Mouse (Mus musculus): ENCODE data around the gene Mgl2. TPM values are rescaled to one million over a fixed set of nuclear protein-coding genes. Genes with fewer than 3 reads are reported as not detected.
"Not testable (repeated sequence)": the region's sequence is repeated elsewhere in the genome, so short reads cannot be mapped to it uniquely, and the experiment has no call there.

Gene Mgl2
- polyA plus RNA-seq, 1 experiment from 2014 or later = 0.48 TPM

- not testable (repeated sequence) for H3K27me3 ChIP-seq (replicated peaks); H3K4me1 ChIP-seq; H3K4me3 ChIP-seq; ATAC-seq (ENCODE audit: low FRiP score, low read depth); H3K9ac ChIP-seq; H3K9me3 ChIP-seq; H3K36me3 ChIP-seq; H3K4me2 ChIP-seq (replicated peaks); H3K27ac ChIP-seq
- 74% methylated on average over 3 of the region's 3 CpGs for WGBS
These were observed 4.9 kb downstream of the Mgl2 start for GRCm38 (mm10) chr11:70135001-70135400.

GRCm38 (mm10) chr11:70135925-70136324, 5.8 kb downstream of the Mgl2 start:
- H3K36me3 ChIP-seq; H3K9me3 ChIP-seq; ATAC-seq (ENCODE audit: low FRiP score, low read depth); H3K4me3 ChIP-seq; H3K27me3 ChIP-seq (replicated peaks); H3K4me2 ChIP-seq (replicated peaks); H3K4me1 ChIP-seq; H3K9ac ChIP-seq; H3K27ac ChIP-seq: not testable (repeated sequence)
- WGBS = 93% methylated on average over 8 of the region's 8 CpGs

DNA sequence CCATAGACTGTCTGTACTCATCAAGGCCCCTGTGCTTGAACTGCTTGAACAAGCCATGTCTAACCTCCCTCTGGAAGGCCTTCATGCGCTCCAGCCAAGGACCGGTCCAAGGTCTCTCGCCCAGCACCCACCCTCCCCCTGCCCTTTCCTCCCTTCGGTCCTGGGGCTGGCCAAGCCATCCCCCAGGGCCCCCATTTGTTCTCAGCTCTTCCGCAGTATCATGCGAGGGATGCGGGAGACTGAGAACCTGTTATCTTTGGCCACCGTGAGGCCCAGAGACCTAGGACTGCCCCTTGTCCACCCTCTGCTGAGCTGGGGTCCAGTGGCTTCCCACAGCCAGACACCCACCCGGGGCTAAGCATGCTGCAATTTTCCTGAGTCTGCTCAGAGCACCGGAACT, 9.0 kb downstream of the Mgl2 start:
- H3K27ac ChIP-seq = no peak overlapping the region
- H3K4me3 ChIP-seq = no peak overlapping the region
- no peaks in the 10 kb centered on the region for H3K9me3 ChIP-seq
- 90% methylated on average over 10 of the region's 10 CpGs for WGBS
- no peaks in the 10 kb centered on the region for H3K27me3 ChIP-seq (replicated peaks)
- no peaks in the 10 kb centered on the region for H3K36me3 ChIP-seq
- H3K9ac ChIP-seq = no peak overlapping the region
- no peaks in the 10 kb centered on the region for H3K4me1 ChIP-seq
- H3K4me2 ChIP-seq (replicated peaks) = no peak overlapping the region
- no peak for ATAC-seq (ENCODE audit: low FRiP score, low read depth)

GRCm38 (mm10) chr11:70151072-70151471, 20.9 kb downstream of the Mgl2 start:
- H3K4me1 ChIP-seq = no peaks in the 10 kb centered on the region
- no peak for ATAC-seq (ENCODE audit: low FRiP score, low read depth)
- WGBS = 77% methylated on average over 3 of the region's 3 CpGs
- no peaks in the 10 kb centered on the region for H3K36me3 ChIP-seq
- no peaks in the 10 kb centered on the region for H3K27me3 ChIP-seq (replicated peaks)
- H3K4me2 ChIP-seq (replicated peaks) = no peak overlapping the region
- no peak overlapping the region for H3K27ac ChIP-seq
- no peak overlapping the region for H3K9ac ChIP-seq
- H3K9me3 ChIP-seq = no peaks in the 10 kb centered on the region
- no peak overlapping the region for H3K4me3 ChIP-seq

- H3K9me3 ChIP-seq; H3K27me3 ChIP-seq (replicated peaks); H3K4me3 ChIP-seq; H3K4me1 ChIP-seq; H3K36me3 ChIP-seq; H3K4me2 ChIP-seq (replicated peaks); H3K9ac ChIP-seq; ATAC-seq (ENCODE audit: low FRiP score, low read depth); H3K27ac ChIP-seq: not testable (repeated sequence)
- no CpG with 5 or more reads among the region's 5 CpGs for WGBS
These were observed 25.8 kb downstream of the Mgl2 start, which contains the start of gene Clec10a for GRCm38 (mm10) chr11:70155897-70156296. Gene Clec10a, plus strand, starts transcription at chr11:70156197.

DNA sequence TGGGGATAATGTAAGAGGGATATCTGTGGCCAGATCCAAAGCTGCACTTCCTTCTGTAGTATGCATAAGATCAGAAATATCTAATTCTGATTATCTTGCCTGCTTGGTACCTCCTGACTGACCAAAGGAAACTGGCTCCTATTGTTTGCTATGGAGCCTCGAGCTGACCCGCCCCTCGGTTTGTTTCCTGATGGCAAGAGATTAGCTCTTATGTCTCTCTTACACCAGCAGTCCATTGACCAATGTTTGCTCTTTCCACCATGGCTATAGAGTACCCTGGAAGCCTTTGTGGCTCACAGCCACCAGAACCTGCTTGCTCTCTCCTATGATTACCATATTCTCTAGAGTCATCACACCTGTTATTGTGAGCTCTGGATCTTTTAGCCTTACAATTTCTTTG, 32.2 kb downstream of the Mgl2 start:
- no peaks in the 10 kb centered on the region for H3K9me3 ChIP-seq
- H3K4me3 ChIP-seq = no peak overlapping the region
- 75% methylated on average over 3 of the region's 3 CpGs for WGBS
- no peaks in the 10 kb centered on the region for H3K36me3 ChIP-seq
- H3K4me1 ChIP-seq = no peaks in the 10 kb centered on the region
- no peaks in the 10 kb centered on the region for H3K27me3 ChIP-seq (replicated peaks)
- no peak overlapping the region for H3K27ac ChIP-seq
- no peak for ATAC-seq (ENCODE audit: low FRiP score, low read depth)
- no peak overlapping the region for H3K4me2 ChIP-seq (replicated peaks)
- no peak overlapping the region for H3K9ac ChIP-seq

GRCm38 (mm10) chr11:70165972-70166921, 36.1 kb downstream of the Mgl2 start:
- Histone ChIP-seq H3K9ac (no peak overlapping the region), H3K4me3 (no peak overlapping the region), H3K4me1 (no peaks in the 10 kb centered on the region), H3K27ac (no peak overlapping the region), H3K27me3 (replicated peaks) (no peaks in the 10 kb centered on the region), H3K36me3 (no peaks in the 10 kb centered on the region), H3K4me2 (replicated peaks) (no peak overlapping the region), H3K9me3 (no peaks in the 10 kb centered on the region)
- ATAC-seq (ENCODE audit: low FRiP score, low read depth) = no peak
- WGBS = 74% methylated on average over 16 of the region's 16 CpGs

DNA sequence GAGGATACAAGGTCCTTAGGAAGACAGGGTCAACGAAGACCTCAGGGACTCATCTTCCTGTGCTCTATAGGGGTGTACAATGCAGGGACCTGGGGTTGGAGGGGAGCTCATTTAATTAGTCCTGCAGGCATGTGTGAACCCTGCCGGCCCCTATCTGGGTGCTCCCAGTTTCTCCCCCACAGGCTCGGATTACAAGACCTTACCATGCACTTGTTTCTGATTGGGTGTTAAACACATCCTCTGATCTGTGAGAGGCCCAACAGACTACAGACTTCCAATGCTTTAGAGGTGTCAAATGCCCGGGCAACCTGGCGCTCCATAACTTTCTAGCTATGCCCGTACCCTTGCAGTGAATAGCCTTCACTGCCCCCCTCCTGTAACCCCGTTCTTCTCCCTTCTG, 38.0 kb downstream of the Mgl2 start:
- Histone ChIP-seq H3K4me1 (no peaks in the 10 kb centered on the region), H3K9me3 (no peaks in the 10 kb centered on the region), H3K27me3 (replicated peaks) (no peaks in the 10 kb centered on the region), H3K9ac (no peak overlapping the region), H3K4me3 (no peak overlapping the region), H3K4me2 (replicated peaks) (no peak overlapping the region), H3K27ac (no peak overlapping the region), H3K36me3 (no peaks in the 10 kb centered on the region)
- ATAC-seq (ENCODE audit: low FRiP score, low read depth) = no peak
- WGBS = 69% methylated on average over 7 of the region's 7 CpGs

GRCm38 (mm10) chr11:70169471-70169870, 39.3 kb downstream of the Mgl2 start:
- 94% methylated on average over 7 of the region's 7 CpGs for WGBS
- H3K9ac ChIP-seq; H3K27ac ChIP-seq; H3K9me3 ChIP-seq; H3K36me3 ChIP-seq; H3K4me1 ChIP-seq; H3K27me3 ChIP-seq (replicated peaks); H3K4me2 ChIP-seq (replicated peaks); ATAC-seq (ENCODE audit: low FRiP score, low read depth); H3K4me3 ChIP-seq: not testable (repeated sequence)

DNA sequence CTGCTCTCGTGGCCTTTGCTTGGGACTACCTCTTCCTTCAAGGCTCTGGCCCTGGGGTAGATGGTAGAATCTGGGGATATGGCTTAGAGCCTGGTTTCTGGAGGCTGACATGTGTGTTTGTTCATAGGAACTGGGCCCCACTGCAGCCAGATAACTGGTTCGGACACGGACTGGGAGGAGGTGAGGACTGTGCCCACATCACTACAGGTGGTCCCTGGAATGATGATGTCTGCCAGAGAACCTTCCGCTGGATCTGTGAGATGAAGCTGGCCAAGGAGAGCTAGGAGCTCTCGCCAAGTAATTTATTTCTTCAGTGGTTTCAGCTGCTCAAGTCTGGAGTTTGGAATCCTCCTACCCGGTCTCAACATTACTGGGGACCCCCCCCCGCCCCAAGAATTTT, 40.2 kb downstream of the Mgl2 start:
- no peak overlapping the region for H3K27ac ChIP-seq
- H3K4me2 ChIP-seq (replicated peaks) = no peak overlapping the region
- H3K9me3 ChIP-seq = no peaks in the 10 kb centered on the region
- H3K36me3 ChIP-seq = no peaks in the 10 kb centered on the region
- 86% methylated on average over 7 of the region's 7 CpGs for WGBS
- no peaks in the 10 kb centered on the region for H3K4me1 ChIP-seq
- no peak for ATAC-seq (ENCODE audit: low FRiP score, low read depth)
- H3K9ac ChIP-seq = no peak overlapping the region
- no peaks in the 10 kb centered on the region for H3K27me3 ChIP-seq (replicated peaks)
- no peak overlapping the region for H3K4me3 ChIP-seq

GRCm38 (mm10) chr11:70171181-70171580, 41.1 kb downstream of the Mgl2 start:
- H3K27me3 ChIP-seq (replicated peaks) = no peaks in the 10 kb centered on the region
- no peak overlapping the region for H3K4me2 ChIP-seq (replicated peaks)
- H3K4me1 ChIP-seq = no peaks in the 10 kb centered on the region
- no peaks in the 10 kb centered on the region for H3K9me3 ChIP-seq
- no peak overlapping the region for H3K9ac ChIP-seq
- 84% methylated on average over 7 of the region's 7 CpGs for WGBS
- no peak overlapping the region for H3K27ac ChIP-seq
- no peaks in the 10 kb centered on the region for H3K36me3 ChIP-seq
- H3K4me3 ChIP-seq = no peak overlapping the region
- ATAC-seq (ENCODE audit: low FRiP score, low read depth) = no peak

DNA sequence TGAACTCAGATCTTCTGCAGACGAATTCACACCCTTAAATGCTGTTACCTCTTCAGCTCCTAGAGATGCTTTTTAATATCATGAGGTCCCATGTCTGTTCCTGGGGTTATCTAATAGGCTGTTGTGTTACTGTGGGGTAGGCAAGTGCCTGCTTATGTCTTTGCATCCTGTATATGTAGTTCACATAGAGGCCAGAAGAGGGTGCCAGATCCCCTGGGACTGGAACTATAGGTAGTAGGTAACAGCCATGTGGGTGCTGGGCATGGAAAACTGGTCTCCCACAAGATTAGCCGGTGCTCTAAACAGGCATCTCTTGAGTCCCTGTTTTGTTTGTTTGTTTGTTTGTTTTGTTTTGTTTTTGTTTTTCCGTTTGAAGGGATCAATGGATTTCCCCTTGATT, 41.7 kb downstream of the Mgl2 start:
- no peak overlapping the region for H3K27ac ChIP-seq
- 55% methylated on average over 3 of the region's 3 CpGs for WGBS
- no peaks in the 10 kb centered on the region for H3K36me3 ChIP-seq
- no peaks in the 10 kb centered on the region for H3K27me3 ChIP-seq (replicated peaks)
- no peak overlapping the region for H3K4me3 ChIP-seq
- H3K9ac ChIP-seq = no peak overlapping the region
- H3K4me2 ChIP-seq (replicated peaks) = no peak overlapping the region
- ATAC-seq (ENCODE audit: low FRiP score, low read depth) = no peak
- H3K4me1 ChIP-seq = no peaks in the 10 kb centered on the region
- H3K9me3 ChIP-seq = no peaks in the 10 kb centered on the region

GRCm38 (mm10) chr11:70172298-70172697, 42.2 kb downstream of the Mgl2 start:
- 59% methylated on average over 5 of the region's 5 CpGs for WGBS
- H3K36me3 ChIP-seq = no peaks in the 10 kb centered on the region
- H3K4me3 ChIP-seq = no peak overlapping the region
- no peaks in the 10 kb centered on the region for H3K27me3 ChIP-seq (replicated peaks)
- H3K27ac ChIP-seq = no peak overlapping the region
- no peak overlapping the region for H3K4me2 ChIP-seq (replicated peaks)
- H3K9ac ChIP-seq = no peak overlapping the region
- no peaks in the 10 kb centered on the region for H3K4me1 ChIP-seq
- no peaks in the 10 kb centered on the region for H3K9me3 ChIP-seq
- no peak for ATAC-seq (ENCODE audit: low FRiP score, low read depth)

Data from neural tube, embryonic 12.5 days (tissue).